Mouse (Mus musculus): ENCODE results near the gene Vmn2r12. TPM values are rescaled to one million over a fixed set of nuclear protein-coding genes. Genes with fewer than 3 reads are reported as not detected.
"Not testable (repeated sequence)": the region's sequence is repeated elsewhere in the genome, so short reads cannot be mapped to it uniquely, and the experiment has no call there.

The Vmn2r12 gene
- not detected in 2 replicates for polyA plus RNA-seq (2014; fragmentation: Nextera tagmentation; extraction: Ambion mirVana)

DNA sequence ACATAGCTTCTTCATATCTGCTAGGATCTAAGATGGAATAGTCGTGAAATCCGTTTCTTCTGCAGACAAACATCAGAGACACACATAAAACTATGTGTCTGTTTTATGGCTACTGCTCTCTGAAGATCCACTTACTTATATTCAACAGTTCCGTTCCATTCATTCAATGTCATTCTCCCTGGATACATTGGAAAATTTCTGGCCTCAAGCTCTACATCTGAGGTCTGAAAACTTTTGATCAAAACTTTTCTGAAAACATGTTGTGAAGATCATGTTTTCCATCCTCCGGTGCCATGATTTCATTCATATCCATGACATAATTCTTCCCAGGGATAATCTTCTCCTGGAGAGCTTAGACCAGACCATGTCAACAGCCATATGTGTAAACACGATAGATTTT, at the start of gene Vmn2r12:
Gene Vmn2r12, minus strand, starts transcription at position 101 of the 400 bp plus-strand sequence.
- not testable (repeated sequence) for H3K4me2 ChIP-seq (ENCODE audit: low read depth, low read length); H3K9me3 ChIP-seq (ENCODE audit: control insufficient read depth, low read length); H3K27me3 ChIP-seq (ENCODE audit: control insufficient read depth, insufficient read depth, low read length); H3K27ac ChIP-seq (ENCODE audit: low read depth, low read length); H3K36me3 ChIP-seq (ENCODE audit: control insufficient read depth, insufficient read depth, low read length); H3K4me1 ChIP-seq (ENCODE audit: control insufficient read depth, insufficient read depth, low read length); H3K9ac ChIP-seq (replicated peaks; ENCODE audit: low read depth, low read length); ATAC-seq (ENCODE audit: low read depth); H3K4me3 ChIP-seq (ENCODE audit: low read depth, low read length)
- 88% methylated on average over 5 of the region's 5 CpGs for WGBS

DNA sequence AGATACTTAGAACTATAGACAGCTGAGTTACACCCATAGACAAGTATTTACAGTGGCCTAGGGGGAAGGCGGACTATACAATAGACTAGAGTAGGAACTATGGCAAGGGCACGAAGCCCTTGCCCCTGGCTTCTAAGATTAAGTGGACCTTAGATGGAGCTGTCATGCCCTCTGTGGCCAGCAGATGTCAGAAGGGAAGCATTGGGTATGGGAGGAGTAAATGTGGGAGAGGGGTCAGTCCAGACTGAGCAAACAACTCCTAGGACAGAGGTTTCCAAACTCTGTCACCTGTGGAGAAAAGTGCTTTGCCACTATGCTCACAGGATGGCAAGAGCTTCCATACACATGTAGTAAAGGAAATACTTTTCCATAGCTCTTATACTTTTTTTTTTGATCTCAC, 41.8 kb upstream of the Vmn2r12 start:
- H3K4me1 ChIP-seq (ENCODE audit: control insufficient read depth, insufficient read depth, low read length): no peaks in the 10 kb centered on the region
- no peak overlapping the region for H3K4me2 ChIP-seq (ENCODE audit: low read depth, low read length)
- ATAC-seq (ENCODE audit: low read depth): no peak
- peaks cover 13% of the 10 kb centered on the region for H3K9me3 ChIP-seq (ENCODE audit: control insufficient read depth, low read length)
- H3K27me3 ChIP-seq (ENCODE audit: control insufficient read depth, insufficient read depth, low read length): no peaks in the 10 kb centered on the region
- H3K9ac ChIP-seq (replicated peaks; ENCODE audit: low read depth, low read length): no peak overlapping the region
- no peaks in the 10 kb centered on the region for H3K36me3 ChIP-seq (ENCODE audit: control insufficient read depth, insufficient read depth, low read length)
- no peak overlapping the region for H3K27ac ChIP-seq (ENCODE audit: low read depth, low read length)
- 77% methylated on average over 2 of the region's 2 CpGs for WGBS
- H3K4me3 ChIP-seq (ENCODE audit: low read depth, low read length): no peak overlapping the region

DNA sequence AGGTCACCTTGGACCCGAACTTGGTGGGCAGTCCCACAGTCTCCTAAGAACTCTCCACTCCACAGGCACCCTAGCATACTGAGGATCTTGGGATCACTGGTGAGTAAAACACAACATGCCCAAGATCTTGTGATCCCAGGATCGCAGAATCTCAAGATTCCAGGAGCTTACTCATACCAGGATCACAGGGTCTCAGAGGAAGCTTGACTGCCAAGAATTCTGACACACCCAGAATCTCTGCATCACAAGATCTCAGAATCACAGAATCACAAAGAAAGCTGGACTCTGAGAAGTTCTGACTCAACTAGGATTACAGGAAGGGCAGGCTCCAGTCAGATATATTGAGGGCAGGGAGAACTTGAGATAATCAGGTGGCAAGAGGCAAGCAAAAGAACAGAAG, 39.0 kb upstream of the Vmn2r12 start:
- Histone ChIP-seq H3K9me3 (ENCODE audit: control insufficient read depth, low read length) (peaks cover 13% of the 10 kb centered on the region), H3K27ac (ENCODE audit: low read depth, low read length) (no peak overlapping the region), H3K27me3 (ENCODE audit: control insufficient read depth, insufficient read depth, low read length) (no peaks in the 10 kb centered on the region), H3K36me3 (ENCODE audit: control insufficient read depth, insufficient read depth, low read length) (no peaks in the 10 kb centered on the region), H3K4me2 (ENCODE audit: low read depth, low read length) (no peak overlapping the region), H3K9ac (replicated peaks; ENCODE audit: low read depth, low read length) (no peak overlapping the region), H3K4me3 (ENCODE audit: low read depth, low read length) (no peak overlapping the region), H3K4me1 (ENCODE audit: control insufficient read depth, insufficient read depth, low read length) (no peaks in the 10 kb centered on the region)
- 78% methylated on average over 2 of the region's 2 CpGs for WGBS
- ATAC-seq (ENCODE audit: low read depth): no peak

DNA sequence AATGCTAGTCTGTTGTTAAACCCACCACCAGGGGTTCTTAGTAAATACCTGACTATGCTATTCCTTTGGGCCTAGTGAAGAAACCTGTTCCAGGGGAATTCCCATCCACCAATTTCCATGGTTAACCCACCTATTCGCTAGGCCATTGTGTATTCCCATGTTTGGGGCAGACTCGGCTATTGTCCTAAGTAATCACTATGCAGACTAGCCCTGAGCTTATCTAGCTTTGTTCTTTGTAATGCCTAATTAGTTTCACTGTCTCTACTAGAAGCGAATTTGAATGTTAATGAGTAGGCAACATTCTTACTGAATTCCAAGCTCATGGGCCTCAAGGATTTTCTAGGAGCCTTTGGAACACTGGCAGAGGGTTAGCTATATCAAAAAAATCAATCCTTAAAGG, 1.3 kb downstream of the Vmn2r12 start:
- WGBS: 74% methylated on average over 3 of the region's 3 CpGs
- H3K9me3 ChIP-seq (ENCODE audit: control insufficient read depth, low read length); H3K27ac ChIP-seq (ENCODE audit: low read depth, low read length); ATAC-seq (ENCODE audit: low read depth); H3K9ac ChIP-seq (replicated peaks; ENCODE audit: low read depth, low read length); H3K4me2 ChIP-seq (ENCODE audit: low read depth, low read length); H3K27me3 ChIP-seq (ENCODE audit: control insufficient read depth, insufficient read depth, low read length); H3K4me3 ChIP-seq (ENCODE audit: low read depth, low read length); H3K4me1 ChIP-seq (ENCODE audit: control insufficient read depth, insufficient read depth, low read length); H3K36me3 ChIP-seq (ENCODE audit: control insufficient read depth, insufficient read depth, low read length): not testable (repeated sequence)

DNA sequence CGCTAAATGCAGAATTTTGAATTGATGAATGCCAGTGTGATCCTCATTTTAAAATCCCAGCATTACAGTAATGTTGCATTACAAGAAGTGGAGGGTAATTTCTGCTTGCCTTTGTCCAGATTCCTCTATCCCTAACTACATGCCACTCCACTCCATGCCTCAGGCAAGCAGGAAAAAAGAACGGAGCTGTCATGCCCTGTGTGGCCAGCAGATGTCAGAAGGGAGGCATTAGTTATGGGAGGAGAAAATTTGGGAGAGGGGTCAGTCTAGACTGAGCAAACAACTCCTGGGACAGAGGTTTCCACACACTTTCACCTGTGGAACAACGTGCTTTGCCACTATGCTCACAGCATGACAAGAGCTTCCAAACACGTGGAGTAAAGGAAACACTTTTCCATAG, 25.7 kb downstream of the Vmn2r12 start:
- not testable (repeated sequence) for H3K36me3 ChIP-seq (ENCODE audit: control insufficient read depth, insufficient read depth, low read length); H3K4me2 ChIP-seq (ENCODE audit: low read depth, low read length); H3K27me3 ChIP-seq (ENCODE audit: control insufficient read depth, insufficient read depth, low read length); H3K27ac ChIP-seq (ENCODE audit: low read depth, low read length); H3K4me1 ChIP-seq (ENCODE audit: control insufficient read depth, insufficient read depth, low read length); H3K9ac ChIP-seq (replicated peaks; ENCODE audit: low read depth, low read length); H3K4me3 ChIP-seq (ENCODE audit: low read depth, low read length); H3K9me3 ChIP-seq (ENCODE audit: control insufficient read depth, low read length); ATAC-seq (ENCODE audit: low read depth)
- WGBS: 54% methylated on average over 4 of the region's 4 CpGs

DNA sequence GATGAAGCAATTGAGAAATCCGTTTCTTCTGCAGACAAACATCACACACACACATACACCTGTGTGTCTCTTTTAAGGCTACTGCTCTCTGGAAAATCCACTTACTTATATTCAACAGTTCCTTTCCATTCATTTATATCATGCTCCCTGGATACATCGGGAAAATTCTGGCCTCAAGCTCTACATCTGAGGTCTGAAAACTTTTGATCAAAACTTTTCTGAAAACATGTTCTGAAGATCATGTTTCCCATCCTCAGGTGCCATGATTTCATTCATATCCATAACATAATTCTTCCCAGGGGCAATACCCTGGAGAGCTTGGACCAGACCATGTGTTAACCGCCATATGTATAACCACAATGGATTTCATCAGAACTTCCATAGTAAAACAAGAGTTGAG, 38.3 kb downstream of the Vmn2r12 start, which contains the start of gene Vmn2r11:
Gene Vmn2r11, minus strand, starts transcription at position 101 of the 400 bp plus-strand sequence.
- H3K36me3 ChIP-seq (ENCODE audit: control insufficient read depth, insufficient read depth, low read length); H3K9me3 ChIP-seq (ENCODE audit: control insufficient read depth, low read length); H3K27me3 ChIP-seq (ENCODE audit: control insufficient read depth, insufficient read depth, low read length); H3K27ac ChIP-seq (ENCODE audit: low read depth, low read length); H3K4me3 ChIP-seq (ENCODE audit: low read depth, low read length); ATAC-seq (ENCODE audit: low read depth); H3K4me1 ChIP-seq (ENCODE audit: control insufficient read depth, insufficient read depth, low read length); H3K9ac ChIP-seq (replicated peaks; ENCODE audit: low read depth, low read length); H3K4me2 ChIP-seq (ENCODE audit: low read depth, low read length): not testable (repeated sequence)
- WGBS: 88% methylated on average over 3 of the region's 3 CpGs

DNA sequence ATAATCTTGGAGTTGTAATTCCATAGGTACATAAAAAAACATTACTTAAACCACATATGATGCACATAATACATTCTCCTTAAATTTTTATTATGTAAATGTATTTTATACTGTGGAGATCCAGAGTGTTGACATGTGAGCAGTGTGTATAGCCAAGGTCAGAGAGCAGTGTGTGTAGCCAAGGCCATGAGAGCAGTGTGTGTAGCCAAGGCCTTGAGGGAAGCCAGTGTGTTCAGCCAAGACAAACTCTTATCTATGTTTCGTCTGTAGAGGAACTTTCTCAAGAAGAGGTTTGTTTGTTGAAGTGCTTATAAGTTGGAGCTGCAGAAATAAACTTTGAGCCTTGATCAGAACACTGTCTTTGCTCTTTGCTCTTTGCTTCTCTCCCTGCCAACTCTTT, 42.5 kb downstream of the Vmn2r12 start:
- Histone ChIP-seq H3K36me3 (ENCODE audit: control insufficient read depth, insufficient read depth, low read length) (no peaks in the 10 kb centered on the region), H3K27ac (ENCODE audit: low read depth, low read length) (no peak overlapping the region), H3K4me2 (ENCODE audit: low read depth, low read length) (no peak overlapping the region), H3K4me1 (ENCODE audit: control insufficient read depth, insufficient read depth, low read length) (no peaks in the 10 kb centered on the region), H3K9me3 (ENCODE audit: control insufficient read depth, low read length) (no peaks in the 10 kb centered on the region), H3K9ac (replicated peaks; ENCODE audit: low read depth, low read length) (no peak overlapping the region), H3K27me3 (ENCODE audit: control insufficient read depth, insufficient read depth, low read length) (no peaks in the 10 kb centered on the region), H3K4me3 (ENCODE audit: low read depth, low read length) (no peak overlapping the region)
- no peak for ATAC-seq (ENCODE audit: low read depth)
- WGBS: 85% methylated on average over 1 of the region's 1 CpGs

Other genes starting within 250 kb of the Vmn2r12 start
- gene Vmn2r9, start 245.3 kb downstream of the Vmn2r12 start, polyA plus RNA-seq (2014; fragmentation: Nextera tagmentation; extraction: Ambion mirVana): not detected in 2 replicates
- not detected in 2 replicates for gene Vmn2r10, start 91.4 kb downstream of the Vmn2r12 start, polyA plus RNA-seq (2014; fragmentation: Nextera tagmentation; extraction: Ambion mirVana)
- not detected in 2 replicates for gene Vmn2r11, start 38.4 kb downstream of the Vmn2r12 start, polyA plus RNA-seq (2014; fragmentation: Nextera tagmentation; extraction: Ambion mirVana)
- not detected in 2 replicates for gene Vmn2r13, start 94.2 kb upstream of the Vmn2r12 start, polyA plus RNA-seq (2014; fragmentation: Nextera tagmentation; extraction: Ambion mirVana)
- gene Vmn2r14, start 126.8 kb upstream of the Vmn2r12 start, polyA plus RNA-seq (2014; fragmentation: Nextera tagmentation; extraction: Ambion mirVana): not detected in 2 replicates
- not detected in 2 replicates for gene Vmn2r15, start 199.7 kb upstream of the Vmn2r12 start, polyA plus RNA-seq (2014; fragmentation: Nextera tagmentation; extraction: Ambion mirVana)
- gene Vmn2r16, start 232.2 kb upstream of the Vmn2r12 start, polyA plus RNA-seq (2014; fragmentation: Nextera tagmentation; extraction: Ambion mirVana): not detected in 2 replicates

Measured in neural tube, embryonic 14.5 days (tissue).